Mouse (Mus musculus): ENCODE data around the gene Ush1g.

DNA sequence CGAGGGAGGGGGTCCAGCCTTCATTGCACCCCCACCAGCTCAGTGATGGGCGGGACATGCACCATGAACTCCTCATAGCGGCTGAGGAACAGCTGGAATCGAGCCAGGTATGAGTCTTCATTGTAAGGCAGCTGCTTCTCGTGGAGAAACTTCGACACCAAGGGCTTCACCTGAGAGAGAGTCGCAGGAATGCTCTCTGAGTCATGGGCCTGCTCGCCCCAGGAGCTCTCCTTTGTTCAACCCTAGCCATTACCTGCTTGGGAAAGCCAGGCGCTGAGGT lies 38.4 kb downstream of the Ush1g start:
- TF ChIP-seq CTCF (conservative IDR thresholded peaks at IDR 0.05; ENCODE audit: insufficient read depth, insufficient read length, low read depth, low read length) (no peak), POLR2A (IDR thresholded peaks at IDR 0.05; ENCODE audit: low read depth, low read length) (no peak)
